Mouse (Mus musculus) kidney, embryonic 14.5 days (tissue): ENCODE data around the gene Rps15. TPM values are rescaled to one million over a fixed set of nuclear protein-coding genes. Genes with fewer than 3 reads are reported as not detected.
A peak's percentile ranks its signal among the peaks of the same experiment; 100 is the strongest.

Experiments used
- ATAC-seq: fragments of 200-750 bp; cut with Nextera tagmentation; 2 replicates; pipeline ENCODE4 v1.8.0; 2017; ENCODE audit warnings: moderate number of reproducible peaks, mild to moderate bottlenecking, moderate TSS enrichment, moderate library complexity; ENCODE audit not compliant: low FRiP score, low TSS enrichment
- H3K27ac ChIP-seq: fragments of 300-500 bp; sonication (generic); 2 replicates; pipeline ENCODE4 v1.5.1; 2014; ENCODE audit warnings: low read depth, mild to moderate bottlenecking, low read length, moderate library complexity, mixed read lengths
- H3K27me3 ChIP-seq: fragments of 300-500 bp; sonication (generic); 2 replicates; pipeline ENCODE4 v1.6.1; 2014; ENCODE audit warnings: mild to moderate bottlenecking, low read length; ENCODE audit not compliant: control insufficient read depth, insufficient read depth
- H3K36me3 ChIP-seq: fragments of 300-500 bp; sonication (generic); 2 replicates; pipeline ENCODE4 v1.6.1; 2014; ENCODE audit warnings: low read length, mixed read lengths; ENCODE audit not compliant: control insufficient read depth, insufficient read depth
- H3K4me1 ChIP-seq: fragments of 300-500 bp; sonication (generic); 2 replicates; pipeline ENCODE4 v1.6.1; 2014; ENCODE audit warnings: low read length, mixed read lengths; ENCODE audit not compliant: control insufficient read depth, insufficient read depth
- H3K4me2 ChIP-seq: fragments of 300-500 bp; sonication (generic); replicated peaks from 2 replicates; pipeline ENCODE4 v1.6.1; 2014; ENCODE audit warnings: low read depth, mild to moderate bottlenecking, low read length
- H3K4me3 ChIP-seq: fragments of 300-500 bp; sonication (generic); 2 replicates; pipeline ENCODE4 v1.5.1; 2014; ENCODE audit warnings: mild to moderate bottlenecking, low read length
- H3K9ac ChIP-seq: fragments of 300-500 bp; sonication (generic); 2 replicates; pipeline ENCODE4 v1.6.1; 2014; ENCODE audit warnings: low read depth, mild to moderate bottlenecking, low read length, moderate library complexity
- H3K9me3 ChIP-seq: fragments of 300-500 bp; sonication (generic); 2 replicates; pipeline ENCODE4 v1.6.1; 2016; ENCODE audit warnings: low read length; ENCODE audit not compliant: control insufficient read depth
- WGBS: fragments of 180-500 bp; shearing (Covaris S2); extraction: QIAGEN DNeasy Blood & Tissue Kit; methylation state at CpG from one replicate; pipeline ENCODE4 v1.1.7; 2014; 5-methylcytosine and 5-hydroxymethylcytosine counted together
- polyA plus RNA-seq: library from polyadenylated mRNA; unstranded; fragments of >200 nt; fragmentation: Nextera tagmentation; extraction: Ambion mirVana; gene quantifications from 2 replicates; pipeline ENCODE4 v1.2.1, GENCODE M21; 2014

Rps15 gene
- polyA plus RNA-seq, 1 experiment from 2014 or later, result 1,166 TPM

GRCm38 (mm10) chr10:80270099-80270498 is 22.2 kb upstream of the Rps15 start:
- no peak for ATAC-seq
- no peak overlapping the region for H3K9ac ChIP-seq
- WGBS, result 98% methylated on average over 2 of the region's 2 CpGs
- H3K4me3 ChIP-seq, result no peak overlapping the region
- H3K36me3 ChIP-seq, result peaks cover 43% of the 10 kb centered on the region
- no peak overlapping the region for H3K4me2 ChIP-seq
- H3K9me3 ChIP-seq, result no peaks in the 10 kb centered on the region
- H3K4me1 ChIP-seq, result peaks cover 28% of the 10 kb centered on the region
- no peak overlapping the region for H3K27ac ChIP-seq
- H3K27me3 ChIP-seq, result no peaks in the 10 kb centered on the region

- Histone ChIP-seq H3K4me3 (no peak overlapping the region), H3K9me3 (no peaks in the 10 kb centered on the region), H3K27ac (no peak overlapping the region), H3K4me1 (peaks cover 25% of the 10 kb centered on the region), H3K9ac (no peak overlapping the region), H3K36me3 (peaks cover 46% of the 10 kb centered on the region), H3K4me2 (no peak overlapping the region), H3K27me3 (no peaks in the 10 kb centered on the region)
- ATAC-seq, result no peak
- WGBS, result 79% methylated on average over 6 of the region's 6 CpGs
Observed at GRCm38 (mm10) chr10:80270734-80271181, 21.5 kb upstream of the Rps15 start.

GRCm38 (mm10) chr10:80271186-80271843 is 20.9 kb upstream of the Rps15 start:
- no peak overlapping the region for H3K4me2 ChIP-seq
- peaks cover 52% of the 10 kb centered on the region for H3K36me3 ChIP-seq
- no peak overlapping the region for H3K9ac ChIP-seq
- H3K4me1 ChIP-seq, result peaks cover 20% of the 10 kb centered on the region
- no peak overlapping the region for H3K27ac ChIP-seq
- WGBS, result 83% methylated on average over 5 of the region's 5 CpGs
- H3K9me3 ChIP-seq, result no peaks in the 10 kb centered on the region
- H3K4me3 ChIP-seq, result no peak overlapping the region
- H3K27me3 ChIP-seq, result no peaks in the 10 kb centered on the region
- ATAC-seq, result no peak

GRCm38 (mm10) chr10:80271870-80272585 is 20.2 kb upstream of the Rps15 start:
- no peak overlapping the region for H3K4me3 ChIP-seq
- H3K4me2 ChIP-seq, result no peak overlapping the region
- no peaks in the 10 kb centered on the region for H3K9me3 ChIP-seq
- peaks cover 56% of the 10 kb centered on the region for H3K36me3 ChIP-seq
- no peak overlapping the region for H3K27ac ChIP-seq
- peaks cover 13% of the 10 kb centered on the region; the same call in 1 of the 2 replicates for H3K4me1 ChIP-seq
- no peaks in the 10 kb centered on the region for H3K27me3 ChIP-seq
- ATAC-seq, result no peak
- WGBS, result 90% methylated on average over 8 of the region's 8 CpGs
- no peak overlapping the region for H3K9ac ChIP-seq

GRCm38 (mm10) chr10:80273847-80274246 is 18.4 kb upstream of the Rps15 start:
- H3K36me3 ChIP-seq, result peaks cover 63% of the 10 kb centered on the region

GRCm38 (mm10) chr10:80276238-80276637 is 16.0 kb upstream of the Rps15 start:
- H3K36me3 ChIP-seq, result peaks cover 80% of the 10 kb centered on the region
- H3K9me3 ChIP-seq, result no peaks in the 10 kb centered on the region
- no peak overlapping the region for H3K4me2 ChIP-seq
- no peaks in the 10 kb centered on the region for H3K27me3 ChIP-seq
- H3K4me3 ChIP-seq, result no peak overlapping the region
- H3K4me1 ChIP-seq, result no peaks in the 10 kb centered on the region
- no peak overlapping the region for H3K27ac ChIP-seq
- H3K9ac ChIP-seq, result no peak overlapping the region
- ATAC-seq, result no peak
- WGBS, result 92% methylated on average over 4 of the region's 5 CpGs

More at GRCm38 (mm10) chr10:80273847-80274246, 18.4 kb upstream of the Rps15 start:
- WGBS, result 80% methylated on average over 3 of the region's 3 CpGs
- Histone ChIP-seq H3K27ac (no peak overlapping the region), H3K9ac (no peak overlapping the region), H3K4me3 (no peak overlapping the region), H3K4me2 (no peak overlapping the region), H3K4me1 (0 out of 2 replicates have a peak, but pooled peaks cover 2% of the 10 kb centered on the region), H3K9me3 (no peaks in the 10 kb centered on the region), H3K27me3 (no peaks in the 10 kb centered on the region)
- ATAC-seq, result 0 out of 2 replicates have a peak, but pooled peaks have one; percentile 5

GRCm38 (mm10) chr10:80278390-80278789 is 13.9 kb upstream of the Rps15 start:
- ATAC-seq, result no peak
- H3K4me2 ChIP-seq, result no peak overlapping the region
- no peaks in the 10 kb centered on the region for H3K9me3 ChIP-seq
- H3K9ac ChIP-seq, result no peak overlapping the region
- H3K4me1 ChIP-seq, result no peaks in the 10 kb centered on the region
- H3K36me3 ChIP-seq, result peaks cover 92% of the 10 kb centered on the region
- no peak overlapping the region for H3K4me3 ChIP-seq
- H3K27me3 ChIP-seq, result no peaks in the 10 kb centered on the region
- WGBS, result 92% methylated on average over 9 of the region's 9 CpGs
- no peak overlapping the region for H3K27ac ChIP-seq

GRCm38 (mm10) chr10:80279273-80279672 is 13.0 kb upstream of the Rps15 start:
- 90% methylated on average over 12 of the region's 12 CpGs for WGBS
- Histone ChIP-seq H3K4me1 (no peaks in the 10 kb centered on the region), H3K27ac (no peak overlapping the region), H3K4me2 (no peak overlapping the region), H3K36me3 (peaks cover 93% of the 10 kb centered on the region), H3K4me3 (no peak overlapping the region), H3K9ac (no peak overlapping the region), H3K9me3 (no peaks in the 10 kb centered on the region), H3K27me3 (no peaks in the 10 kb centered on the region)
- ATAC-seq, result no peak

- no peak overlapping the region for H3K27ac ChIP-seq
Observed at GRCm38 (mm10) chr10:80281304-80281703, 10.9 kb upstream of the Rps15 start.

More at GRCm38 (mm10) chr10:80281304-80281703, 10.9 kb upstream of the Rps15 start:
- no peaks in the 10 kb centered on the region for H3K27me3 ChIP-seq
- WGBS, result 61% methylated on average over 7 of the region's 7 CpGs
- H3K36me3 ChIP-seq, result peaks cover 96% of the 10 kb centered on the region
- H3K4me3 ChIP-seq, result no peak overlapping the region
- ATAC-seq, result peak; percentile 26; the same call in 1 of the 2 replicates
- H3K4me1 ChIP-seq, result no peaks in the 10 kb centered on the region
- no peak overlapping the region for H3K4me2 ChIP-seq
- no peaks in the 10 kb centered on the region for H3K9me3 ChIP-seq
- no peak overlapping the region for H3K9ac ChIP-seq
